Mouse (Mus musculus) liver, embryonic 14.5 days (tissue): ENCODE results near the gene Hip1.

Experiments used
- CTCF ChIP-seq: IDR thresholded peaks from 2 replicates; pipeline ENCODE4 v1.5.1; 2016; ENCODE audit warnings: antibody characterized with exemption, low read depth, control low read depth
- EP300 ChIP-seq: IDR thresholded peaks from 2 replicates; pipeline ENCODE4 v1.6.1; 2016; ENCODE audit warnings: antibody characterized with exemption, low read depth

DNA sequence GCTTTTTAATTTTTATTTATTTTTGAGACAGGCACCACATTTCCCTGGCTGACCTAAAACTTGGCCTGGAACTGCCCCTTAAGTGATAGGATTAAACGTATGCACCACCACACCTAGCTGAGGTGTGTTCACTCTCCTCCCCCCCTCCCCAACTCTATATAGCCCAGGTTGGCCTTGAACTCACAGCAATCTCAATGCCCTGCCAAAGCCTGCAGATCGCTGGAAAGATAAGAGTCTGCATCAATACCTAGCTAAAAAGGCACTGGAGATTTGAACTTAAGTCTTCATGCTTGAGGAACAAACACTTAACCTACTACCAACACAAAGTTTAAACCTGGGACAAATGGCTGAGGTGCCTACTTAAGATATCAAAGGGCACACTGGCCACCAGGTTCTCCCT lies 52.8 kb downstream of the Hip1 start:
- no peak for TF ChIP-seq CTCF
- TF ChIP-seq EP300, result no peak
